Mouse (Mus musculus): ENCODE data around the gene Lrrc73. TPM values are rescaled to one million over a fixed set of nuclear protein-coding genes. Genes with fewer than 3 reads are reported as not detected.
A peak's percentile ranks its signal among the peaks of the same experiment; 100 is the strongest.

Lrrc73 gene
- total and polyA plus RNA-seq, 2 experiments from 2014 or later = 33.0 to 61.3 TPM

- Histone ChIP-seq H3K9ac (replicated peaks; ENCODE audit: low read length, poor library complexity, severe bottlenecking) (no peak overlapping the region), H3K36me3 (ENCODE audit: insufficient read depth, low read length) (no peaks in the 10 kb centered on the region), H3K27me3 (ENCODE audit: insufficient read depth, low read length) (no peaks in the 10 kb centered on the region), H3K4me1 (ENCODE audit: insufficient read depth, low read length) (peaks cover 7% of the 10 kb centered on the region; the same call in 1 of the 2 replicates), H3K27ac (ENCODE audit: low read depth, low read length) (no peak overlapping the region), H3K9me3 (ENCODE audit: low read length) (no peaks in the 10 kb centered on the region), H3K4me3 (ENCODE audit: low read depth, low read length) (no peak overlapping the region), H3K4me2 (ENCODE audit: low read depth, low read length, poor library complexity, severe bottlenecking) (no peak overlapping the region)
- 50% methylated on average over 7 of the region's 7 CpGs for WGBS
- TF ChIP-seq CTCF (IDR thresholded peaks at IDR 0.05) = no peak
- DNase-seq (ENCODE audit: low spot score) = no peak
- ATAC-seq (ENCODE audit: low FRiP score) = no peak
Observed at GRCm38 (mm10) chr17:46284653-46285052, 31.3 kb downstream of the Lrrc73 start.

- Histone ChIP-seq H3K4me1 (ENCODE audit: insufficient read depth, low read length) (peaks cover 7% of the 10 kb centered on the region; the same call in 1 of the 2 replicates), H3K27me3 (ENCODE audit: insufficient read depth, low read length) (no peaks in the 10 kb centered on the region), H3K9ac (replicated peaks; ENCODE audit: low read length, poor library complexity, severe bottlenecking) (no peak overlapping the region), H3K9me3 (ENCODE audit: low read length) (no peaks in the 10 kb centered on the region), H3K4me3 (ENCODE audit: low read depth, low read length) (no peak overlapping the region), H3K27ac (ENCODE audit: low read depth, low read length) (no peak overlapping the region), H3K4me2 (ENCODE audit: low read depth, low read length, poor library complexity, severe bottlenecking) (no peak overlapping the region), H3K36me3 (ENCODE audit: insufficient read depth, low read length) (no peaks in the 10 kb centered on the region)
- ATAC-seq (ENCODE audit: low FRiP score) (no peak), DNase-seq (ENCODE audit: low spot score) (no peak)
- no peak for TF ChIP-seq CTCF (IDR thresholded peaks at IDR 0.05)
- 70% methylated on average over 6 of the region's 6 CpGs for WGBS
Observed at GRCm38 (mm10) chr17:46285407-46285806, 32.1 kb downstream of the Lrrc73 start.

GRCm38 (mm10) chr17:46287678-46288095 lies 34.4 kb downstream of the Lrrc73 start:
- Histone ChIP-seq H3K9ac (replicated peaks; ENCODE audit: low read length, poor library complexity, severe bottlenecking) (no peak overlapping the region), H3K4me2 (ENCODE audit: low read depth, low read length, poor library complexity, severe bottlenecking) (no peak overlapping the region), H3K4me3 (ENCODE audit: low read depth, low read length) (no peak overlapping the region), H3K4me1 (ENCODE audit: insufficient read depth, low read length) (no peaks in the 10 kb centered on the region), H3K27me3 (ENCODE audit: insufficient read depth, low read length) (no peaks in the 10 kb centered on the region), H3K36me3 (ENCODE audit: insufficient read depth, low read length) (no peaks in the 10 kb centered on the region), H3K27ac (ENCODE audit: low read depth, low read length) (no peak overlapping the region), H3K9me3 (ENCODE audit: low read length) (no peaks in the 10 kb centered on the region)
- DNase-seq (ENCODE audit: low spot score) (no peak), ATAC-seq (ENCODE audit: low FRiP score) (no peak)
- TF ChIP-seq CTCF (IDR thresholded peaks at IDR 0.05) = no peak
- 53% methylated on average over 11 of the region's 11 CpGs for WGBS

- peaks cover 4% of the 10 kb centered on the region; the same call in 1 of the 2 replicates for H3K36me3 ChIP-seq (ENCODE audit: insufficient read depth, low read length)
- ATAC-seq (ENCODE audit: low FRiP score) (no peak), DNase-seq (ENCODE audit: low spot score) (no peak)
- H3K9ac ChIP-seq (replicated peaks; ENCODE audit: low read length, poor library complexity, severe bottlenecking) = no peak overlapping the region
- no peaks in the 10 kb centered on the region for H3K9me3 ChIP-seq (ENCODE audit: low read length)
- no peak for TF ChIP-seq CTCF (IDR thresholded peaks at IDR 0.05)
- H3K4me3 ChIP-seq (ENCODE audit: low read depth, low read length) = peak overlapping the region; percentile 79
- peak overlapping the region; percentile 82 for H3K4me2 ChIP-seq (ENCODE audit: low read depth, low read length, poor library complexity, severe bottlenecking)
- peaks cover 11% of the 10 kb centered on the region for H3K27me3 ChIP-seq (ENCODE audit: insufficient read depth, low read length)
- peak overlapping the region; percentile 87 for H3K27ac ChIP-seq (ENCODE audit: low read depth, low read length)
- H3K4me1 ChIP-seq (ENCODE audit: insufficient read depth, low read length) = no peaks in the 10 kb centered on the region
- WGBS = 50% methylated on average over 6 of the region's 6 CpGs
Observed at GRCm38 (mm10) chr17:46296601-46297000, 43.3 kb downstream of the Lrrc73 start.

- Histone ChIP-seq H3K4me2 (ENCODE audit: low read depth, low read length, poor library complexity, severe bottlenecking) (peak overlapping the region; percentile 82), H3K9ac (replicated peaks; ENCODE audit: low read length, poor library complexity, severe bottlenecking) (peak overlapping the region; percentile 90), H3K9me3 (ENCODE audit: low read length) (no peaks in the 10 kb centered on the region), H3K4me1 (ENCODE audit: insufficient read depth, low read length) (no peaks in the 10 kb centered on the region), H3K27ac (ENCODE audit: low read depth, low read length) (peak overlapping the region; percentile 87), H3K27me3 (ENCODE audit: insufficient read depth, low read length) (peaks cover 11% of the 10 kb centered on the region), H3K36me3 (ENCODE audit: insufficient read depth, low read length) (peaks cover 7% of the 10 kb centered on the region; the same call in 1 of the 2 replicates), H3K4me3 (ENCODE audit: low read depth, low read length) (peak overlapping the region; percentile 79)
- ATAC-seq (ENCODE audit: low FRiP score) (no peak), DNase-seq (ENCODE audit: low spot score) (no peak)
- no peak for TF ChIP-seq CTCF (IDR thresholded peaks at IDR 0.05)
- WGBS = 5% methylated on average over 6 of the region's 6 CpGs
Observed at GRCm38 (mm10) chr17:46297028-46297363, 43.7 kb downstream of the Lrrc73 start.

- TF ChIP-seq CTCF (IDR thresholded peaks at IDR 0.05) = no peak
- Histone ChIP-seq H3K4me2 (ENCODE audit: low read depth, low read length, poor library complexity, severe bottlenecking) (peak within 1 kb of the TSS; percentile 82), H3K9me3 (ENCODE audit: low read length) (no peaks in the 10 kb centered on the region), H3K36me3 (ENCODE audit: insufficient read depth, low read length) (peaks cover 11% of the 10 kb centered on the region), H3K4me3 (ENCODE audit: low read depth, low read length) (peak within 1 kb of the TSS; percentile 79), H3K27ac (ENCODE audit: low read depth, low read length) (peak within 1 kb of the TSS; percentile 87), H3K4me1 (ENCODE audit: insufficient read depth, low read length) (no peaks in the 10 kb centered on the region), H3K9ac (replicated peaks; ENCODE audit: low read length, poor library complexity, severe bottlenecking) (peak within 1 kb of the TSS; percentile 90), H3K27me3 (ENCODE audit: insufficient read depth, low read length) (peaks cover 11% of the 10 kb centered on the region)
- 0% methylated on average over 30 of the region's 86 CpGs for WGBS
- peak; percentile 67 for DNase-seq (ENCODE audit: low spot score)
- ATAC-seq (ENCODE audit: low FRiP score) = peak; percentile 57
Observed at GRCm38 (mm10) chr17:46297364-46298219, 44.3 kb downstream of the Lrrc73 start, which contains the start of gene Dlk2. Dlk2 (plus strand) TSS chr17:46297421.
